Mouse (Mus musculus) myocyte (in vitro differentiated cells): ENCODE data around the gene Galt.

ENCODE experiments used
- CEBPB ChIP-seq: IDR thresholded peaks from 2 replicates; pipeline ENCODE4 v1.6.1; 2011; ENCODE audit warnings: mild to moderate bottlenecking, moderate library complexity; ENCODE audit not compliant: poor library complexity, insufficient read depth, severe bottlenecking
- E2F4 ChIP-seq: IDR thresholded peaks from one replicate; pipeline ENCODE4 v1.6.1; 2011; ENCODE audit warnings: mild to moderate bottlenecking, control low read depth, moderate library complexity; ENCODE audit not compliant: insufficient read depth
- MAX ChIP-seq: IDR thresholded peaks from one replicate; pipeline ENCODE4 v1.6.1; 2011; ENCODE audit warnings: low read depth, mild to moderate bottlenecking, control low read depth
- MYOG ChIP-seq, 3 experiments: IDR thresholded peaks; one replicate each; pipeline ENCODE4 v1.6.1; 2011; ENCODE audit warnings: control low read depth in 2 of 3, low read depth in 2 of 3, mild to moderate bottlenecking in 2 of 3; ENCODE audit not compliant: insufficient read length in 2 of 3, control insufficient read depth in 1 of 3, insufficient read depth in 1 of 3
- POLR2A ChIP-seq: IDR thresholded peaks from one replicate; pipeline ENCODE4 v1.6.1; 2011; ENCODE audit warnings: low read depth, mild to moderate bottlenecking, control low read depth, moderate library complexity; ENCODE audit not compliant: insufficient read length
- POLR2AphosphoS2 ChIP-seq: IDR thresholded peaks from one replicate; pipeline ENCODE4 v1.6.1; 2011; ENCODE audit warnings: low read depth, control low read depth; ENCODE audit not compliant: insufficient read length
- USF1 ChIP-seq: IDR thresholded peaks from one replicate; pipeline ENCODE4 v1.6.1; 2011; ENCODE audit warnings: low read depth, mild to moderate bottlenecking, control low read depth, moderate library complexity

DNA sequence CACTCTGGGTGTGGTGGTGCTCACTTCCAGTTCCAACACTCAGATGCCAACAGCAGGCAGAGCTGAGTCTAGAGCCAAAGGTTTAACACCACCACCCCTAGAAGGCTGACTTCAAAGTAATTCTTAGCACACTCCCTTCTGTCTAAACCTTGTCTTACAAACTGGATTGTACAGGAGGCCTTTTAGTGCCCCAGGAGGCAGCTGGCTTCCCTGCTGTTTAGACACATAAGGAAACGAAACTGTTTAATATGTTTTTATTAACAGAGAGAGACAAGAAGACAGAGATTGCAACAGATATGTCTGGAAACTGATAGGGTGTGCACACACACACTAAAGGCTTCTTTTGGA lies 16.8 kb upstream of the Galt start:
- TF ChIP-seq POLR2A (no peak), CEBPB (no peak), MAX (no peak), E2F4 (no peak), POLR2AphosphoS2 (no peak), USF1 (no peak), MYOG (IDR thresholded peaks at IDR 0.05; ENCODE audit: control insufficient read depth in 1 of 3, insufficient read depth in 1 of 3, insufficient read length in 2 of 3, low read depth in 2 of 3) (no peak)
